Mouse (Mus musculus) neural tube, embryonic 15.5 days (tissue): ENCODE measurements around the gene Ahdc1. TPM values are rescaled to one million over a fixed set of nuclear protein-coding genes. Genes with fewer than 3 reads are reported as not detected.

Experiments used
- ATAC-seq: fragments of 200-750 bp; cut with Nextera tagmentation; 2 replicates; pipeline ENCODE4 v1.8.0; 2017; ENCODE audit warnings: mild to moderate bottlenecking, moderate TSS enrichment, moderate library complexity; ENCODE audit not compliant: low FRiP score
- H3K27ac ChIP-seq: fragments of 300-500 bp; sonication (generic); replicated peaks from 2 replicates; pipeline ENCODE4 v1.5.1; 2015; ENCODE audit warnings: mild to moderate bottlenecking, inconsistent platforms
- H3K27me3 ChIP-seq: fragments of 300-500 bp; sonication (generic); replicated peaks from 2 replicates; pipeline ENCODE4 v1.6.1; 2015; ENCODE audit warnings: inconsistent platforms
- H3K36me3 ChIP-seq: fragments of 300-500 bp; sonication (generic); 2 replicates; pipeline ENCODE4 v1.6.1; 2015; ENCODE audit warnings: inconsistent platforms
- H3K4me1 ChIP-seq: fragments of 300-500 bp; sonication (generic); 2 replicates; pipeline ENCODE4 v1.6.1; 2015; ENCODE audit warnings: inconsistent platforms
- H3K4me2 ChIP-seq: fragments of 300-500 bp; sonication (generic); 2 replicates; pipeline ENCODE4 v1.6.1; 2015; ENCODE audit warnings: inconsistent platforms, mild to moderate bottlenecking, moderate library complexity
- H3K4me3 ChIP-seq: fragments of 300-500 bp; sonication (generic); replicated peaks from 2 replicates; pipeline ENCODE4 v1.5.1; 2015; ENCODE audit warnings: mild to moderate bottlenecking, inconsistent platforms
- H3K9ac ChIP-seq: fragments of 300-500 bp; sonication (generic); replicated peaks from 2 replicates; pipeline ENCODE4 v1.6.1; 2015; ENCODE audit warnings: mild to moderate bottlenecking, inconsistent platforms
- H3K9me3 ChIP-seq: fragments of 300-500 bp; sonication (generic); replicated peaks from 2 replicates; pipeline ENCODE4 v1.6.1; 2016; ENCODE audit warnings: inconsistent platforms
- WGBS: fragments of 180-500 bp; shearing (Covaris S2); methylation state at CpG from one replicate; pipeline ENCODE4 v1.1.7; 2015; ENCODE audit warnings: mixed read lengths; 5-methylcytosine and 5-hydroxymethylcytosine counted together
- polyA plus RNA-seq: library from polyadenylated mRNA; unstranded; fragments of >200 nt; fragmentation: Nextera tagmentation; extraction: Ambion mirVana; gene quantifications from 2 replicates; pipeline ENCODE4 v1.2.1, GENCODE M21; 2015

Ahdc1 gene
- polyA plus RNA-seq, 1 experiment from 2014 or later: 11.0 TPM

GRCm38 (mm10) chr4:133043798-133044646, 33.0 kb downstream of the Ahdc1 start:
- Histone ChIP-seq H3K4me2 (peak overlapping the region; percentile 52; the same call in 1 of the 2 replicates), H3K4me3 (no peak overlapping the region), H3K9me3 (no peaks in the 10 kb centered on the region), H3K9ac (no peak overlapping the region), H3K27ac (peak overlapping the region; percentile 78), H3K36me3 (no peaks in the 10 kb centered on the region), H3K27me3 (no peaks in the 10 kb centered on the region), H3K4me1 (peaks cover 98% of the 10 kb centered on the region)
- WGBS: 43% methylated on average over 6 of the region's 6 CpGs
- ATAC-seq: no peak

- H3K9ac ChIP-seq: no peak overlapping the region
- no peaks in the 10 kb centered on the region for H3K36me3 ChIP-seq
- 39% methylated on average over 6 of the region's 6 CpGs for WGBS
- no peaks in the 10 kb centered on the region for H3K9me3 ChIP-seq
- H3K27ac ChIP-seq: peak overlapping the region; percentile 78; the same call in 1 of the 2 replicates
- no peaks in the 10 kb centered on the region for H3K27me3 ChIP-seq
- peaks cover 99% of the 10 kb centered on the region for H3K4me1 ChIP-seq
- H3K4me3 ChIP-seq: no peak overlapping the region
- no peak for ATAC-seq
- 0 out of 2 replicates have a peak overlapping the region, but pooled peaks have one; percentile 5 for H3K4me2 ChIP-seq
Observed at GRCm38 (mm10) chr4:133044647-133045094, 33.6 kb downstream of the Ahdc1 start.

- Histone ChIP-seq H3K27ac (peak overlapping the region; percentile 84), H3K9ac (no peak overlapping the region; the same call in 1 of the 2 replicates), H3K27me3 (no peaks in the 10 kb centered on the region), H3K4me1 (peaks cover 100% of the 10 kb centered on the region), H3K36me3 (no peaks in the 10 kb centered on the region), H3K4me2 (no peak overlapping the region), H3K9me3 (no peaks in the 10 kb centered on the region), H3K4me3 (no peak overlapping the region)
- WGBS: 38% methylated on average over 11 of the region's 11 CpGs
- ATAC-seq: no peak
Observed at GRCm38 (mm10) chr4:133045771-133046474, 34.9 kb downstream of the Ahdc1 start.

GRCm38 (mm10) chr4:133046691-133047352, 35.8 kb downstream of the Ahdc1 start:
- Histone ChIP-seq H3K4me3 (no peak overlapping the region), H3K9ac (0 out of 2 replicates have a peak overlapping the region, but pooled peaks have one; percentile 20), H3K9me3 (no peaks in the 10 kb centered on the region), H3K4me2 (peak overlapping the region; percentile 27; the same call in 1 of the 2 replicates), H3K4me1 (peaks cover 100% of the 10 kb centered on the region), H3K27me3 (no peaks in the 10 kb centered on the region), H3K27ac (peak overlapping the region; percentile 84), H3K36me3 (no peaks in the 10 kb centered on the region)
- no peak for ATAC-seq
- 26% methylated on average over 12 of the region's 12 CpGs for WGBS

GRCm38 (mm10) chr4:133047353-133048105, 36.5 kb downstream of the Ahdc1 start:
- H3K27me3 ChIP-seq: no peaks in the 10 kb centered on the region
- no peak overlapping the region for H3K9ac ChIP-seq
- H3K4me2 ChIP-seq: peak overlapping the region; percentile 27; the same call in 1 of the 2 replicates
- peak overlapping the region; percentile 84 for H3K27ac ChIP-seq
- H3K36me3 ChIP-seq: no peaks in the 10 kb centered on the region
- peaks cover 100% of the 10 kb centered on the region for H3K4me1 ChIP-seq
- no peak; the same call in 1 of the 2 replicates for ATAC-seq
- WGBS: 6% methylated on average over 15 of the region's 16 CpGs
- H3K4me3 ChIP-seq: no peak overlapping the region
- no peaks in the 10 kb centered on the region for H3K9me3 ChIP-seq

GRCm38 (mm10) chr4:133049071-133049920, 38.2 kb downstream of the Ahdc1 start:
- Histone ChIP-seq H3K27ac (peak overlapping the region; percentile 84), H3K9ac (peak overlapping the region; percentile 34; the same call in 1 of the 2 replicates), H3K36me3 (no peaks in the 10 kb centered on the region), H3K27me3 (no peaks in the 10 kb centered on the region), H3K4me2 (no peak overlapping the region), H3K4me1 (peaks cover 95% of the 10 kb centered on the region), H3K4me3 (no peak overlapping the region), H3K9me3 (no peaks in the 10 kb centered on the region)
- no peak for ATAC-seq
- WGBS: 38% methylated on average over 19 of the region's 19 CpGs

- no peak for ATAC-seq
- Histone ChIP-seq H3K9me3 (no peaks in the 10 kb centered on the region), H3K4me1 (peaks cover 86% of the 10 kb centered on the region), H3K27me3 (no peaks in the 10 kb centered on the region), H3K36me3 (no peaks in the 10 kb centered on the region), H3K4me2 (no peak overlapping the region), H3K9ac (no peak overlapping the region), H3K27ac (peak overlapping the region; percentile 45; the same call in 1 of the 2 replicates), H3K4me3 (no peak overlapping the region)
- 80% methylated on average over 9 of the region's 9 CpGs for WGBS
Observed at GRCm38 (mm10) chr4:133050196-133050836, 39.3 kb downstream of the Ahdc1 start.

GRCm38 (mm10) chr4:133050837-133051549, 39.9 kb downstream of the Ahdc1 start:
- H3K4me3 ChIP-seq: no peak overlapping the region
- no peak overlapping the region for H3K9ac ChIP-seq
- peaks cover 86% of the 10 kb centered on the region for H3K4me1 ChIP-seq
- H3K9me3 ChIP-seq: no peaks in the 10 kb centered on the region
- peak overlapping the region; percentile 74; the same call in 1 of the 2 replicates for H3K27ac ChIP-seq
- H3K27me3 ChIP-seq: no peaks in the 10 kb centered on the region
- no peak for ATAC-seq
- H3K36me3 ChIP-seq: no peaks in the 10 kb centered on the region
- H3K4me2 ChIP-seq: no peak overlapping the region
- 89% methylated on average over 6 of the region's 6 CpGs for WGBS

- peaks cover 86% of the 10 kb centered on the region for H3K4me1 ChIP-seq
- no peaks in the 10 kb centered on the region for H3K36me3 ChIP-seq
- no peaks in the 10 kb centered on the region for H3K9me3 ChIP-seq
- no peak for ATAC-seq
- no peak overlapping the region for H3K4me2 ChIP-seq
- H3K4me3 ChIP-seq: no peak overlapping the region
- no peaks in the 10 kb centered on the region for H3K27me3 ChIP-seq
- peak overlapping the region; percentile 74 for H3K27ac ChIP-seq
- WGBS: 66% methylated on average over 14 of the region's 14 CpGs
- H3K9ac ChIP-seq: no peak overlapping the region; the same call in 1 of the 2 replicates
Observed at GRCm38 (mm10) chr4:133051550-133051865, 40.4 kb downstream of the Ahdc1 start.
